ENCODE assay signal across 8 mouse cellular contexts in the genomic region with DNA sequence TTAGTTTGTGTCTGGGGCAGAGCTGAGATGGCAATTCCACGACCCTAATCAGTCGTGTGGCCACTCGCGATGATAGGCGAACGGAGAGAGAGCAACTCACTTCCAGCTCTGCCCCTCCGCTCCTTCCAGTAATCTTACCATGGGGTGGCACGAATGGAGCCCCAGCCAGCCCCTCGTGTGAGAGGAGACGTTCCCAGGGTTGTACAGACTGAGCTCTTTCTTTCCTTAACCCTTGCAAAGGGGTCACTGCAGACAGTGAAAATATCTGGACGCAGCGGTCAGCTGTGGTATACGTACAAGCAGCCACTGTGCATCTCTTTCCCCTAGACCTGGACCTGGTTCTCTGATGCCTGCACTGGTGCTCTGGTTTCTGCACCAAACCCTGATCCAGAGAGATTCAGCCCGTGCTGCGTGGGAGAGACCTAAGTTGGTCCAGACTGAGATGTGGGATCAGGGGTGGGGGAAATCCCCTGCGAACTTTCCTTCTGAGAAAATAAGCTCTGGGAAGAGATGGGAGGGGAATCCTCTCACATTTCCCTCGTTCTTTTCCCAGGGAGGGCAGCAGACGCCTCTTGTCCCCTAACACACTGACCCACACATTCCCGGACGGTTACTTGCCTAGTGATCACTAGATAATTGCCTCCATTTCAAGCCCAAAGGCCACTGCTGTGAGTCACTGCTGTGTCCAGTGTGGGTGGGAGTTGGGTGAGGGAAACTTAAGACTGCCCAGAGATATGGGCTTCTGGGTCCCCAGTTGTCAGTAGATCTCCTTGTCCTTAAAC. TPM values are rescaled to one million over a fixed set of nuclear protein-coding genes. Genes with fewer than 3 reads are reported as not detected.
A peak's percentile ranks its signal among the peaks of the same experiment; 100 is the strongest.
DNase-seq lines count a peak whose midpoint lies in the region; ATAC-seq and TF ChIP-seq lines count a peak whose summit lies in the region.

No protein-coding gene starts in this region.

- peak overlapping the region; percentile 74 for H3K27ac ChIP-seq in heart, embryonic 11.5 days (ENCODE audit: low read depth, low read length)
- no peak overlapping the region for H3K27ac ChIP-seq in CH12.LX (ENCODE audit: insufficient read depth, low read depth)
- peak overlapping the region; percentile 82 for H3K27ac ChIP-seq in embryonic facial prominence, embryonic 12.5 days
- peak overlapping the region; percentile 89; the same call in 1 of the 2 replicates for H3K27ac ChIP-seq in limb, embryonic 12.5 days

- dilution Hi-C loops in CH12.LX (cut with MboI; ENCODE audit: extremely low pct_ligation_motif_present, extremely low pct_unique_long_range_greater_than_20kb, low sequenced_read_pairs): no loop called here

- peaks cover 41% of the 10 kb centered on the region for H3K4me1 ChIP-seq in heart, embryonic 11.5 days (ENCODE audit: control insufficient read depth, insufficient read depth, low read length)
- peaks cover 3 to 13% of the 10 kb centered on the region in 2 experiments; a peak in 3 of 4 replicates for H3K4me1 ChIP-seq in CH12.LX (ENCODE audit: control insufficient read depth in 1 of 2, insufficient read depth in 2 of 2)
- H3K4me1 ChIP-seq in embryonic facial prominence, embryonic 12.5 days: peaks cover 36% of the 10 kb centered on the region
- H3K4me1 ChIP-seq in limb, embryonic 12.5 days (replicated peaks): peaks cover 38% of the 10 kb centered on the region

- in situ Hi-C loops in CH12.LX (cut with MboI; ENCODE audit: low pct_ligation_motif_present, low pct_unique_long_range_greater_than_20kb, low sequenced_read_pairs): loop anchor here (5.0 kb wide), 1 partner anchor 33 kb away; no protein-coding TSS in a partner anchor

- 3% methylated on average over 20 of the region's 20 CpGs for WGBS in heart, embryonic 11.5 days (ENCODE audit: insufficient replicate concordance)
- 2% methylated on average over 20 of the region's 20 CpGs for WGBS in embryonic facial prominence, embryonic 12.5 days
- 3% methylated on average over 20 of the region's 20 CpGs for WGBS in limb, embryonic 12.5 days

- H3K79me2 ChIP-seq in CH12.LX (replicated peaks; ENCODE audit: control insufficient read depth, extremely low read depth, insufficient read depth, poor library complexity, severe bottlenecking): no peaks in the 10 kb centered on the region
- peaks cover 60% of the 10 kb centered on the region for H3K79me2 ChIP-seq in myocyte (ENCODE audit: control insufficient read depth, insufficient read depth)

- TF ChIP-seq POLR2A in CH12.LX (IDR thresholded peaks at IDR 0.05; ENCODE audit: low read depth, low read length) (no peak), myocyte (IDR thresholded peaks at IDR 0.05; ENCODE audit: insufficient read length, low read depth) (no peak)

- TF ChIP-seq CTCF in CH12.LX (conservative IDR thresholded peaks at IDR 0.05 in 1 of 2, IDR thresholded peaks at IDR 0.05 in 1 of 2; ENCODE audit: low read depth in 2 of 2, low read length in 2 of 2): no peak

- H3K27me3 ChIP-seq in heart, embryonic 11.5 days (ENCODE audit: control insufficient read depth, insufficient read depth, low read length): 0 out of 2 replicates have a peak, but pooled peaks cover 3% of the 10 kb centered on the region
- H3K27me3 ChIP-seq in CH12.LX (replicated peaks) (peaks cover 82% of the 10 kb centered on the region), myocyte (ENCODE audit: control insufficient read depth, insufficient read depth, insufficient read length) (no peaks in the 10 kb centered on the region)
- no peaks in the 10 kb centered on the region for H3K27me3 ChIP-seq in embryonic facial prominence, embryonic 12.5 days
- peaks cover 20% of the 10 kb centered on the region for H3K27me3 ChIP-seq in limb, embryonic 12.5 days

- H3K36me3 ChIP-seq in heart, embryonic 11.5 days (ENCODE audit: control insufficient read depth, insufficient read depth, low read length): no peaks in the 10 kb centered on the region
- H3K36me3 ChIP-seq in CH12.LX (replicated peaks in 1 of 2; ENCODE audit: control insufficient read depth in 1 of 2, insufficient read depth in 1 of 2, low read length in 1 of 2) (no peaks in the 10 kb centered on the region), myocyte (ENCODE audit: control insufficient read depth, insufficient read depth) (no peaks in the 10 kb centered on the region)
- H3K36me3 ChIP-seq in embryonic facial prominence, embryonic 12.5 days: no peaks in the 10 kb centered on the region
- no peaks in the 10 kb centered on the region for H3K36me3 ChIP-seq in limb, embryonic 12.5 days

- peak overlapping the region; percentile 94 for H3K4me2 ChIP-seq in heart, embryonic 11.5 days
- H3K4me2 ChIP-seq in CH12.LX (ENCODE audit: insufficient read depth, low read depth, poor library complexity, severe bottlenecking): peak overlapping the region; percentile 58
- H3K4me2 ChIP-seq in embryonic facial prominence, embryonic 12.5 days (replicated peaks): peak overlapping the region; percentile 87
- peak overlapping the region; percentile 89 for H3K4me2 ChIP-seq in limb, embryonic 12.5 days
- peak overlapping the region; percentile 94 for H3K4me2 ChIP-seq in myocyte (ENCODE audit: low read depth)

- TF ChIP-seq EP300 in CH12.LX (IDR thresholded peaks at IDR 0.05; ENCODE audit: low read length): no peak

- peak overlapping the region; percentile 76 for H3K9ac ChIP-seq in heart, embryonic 11.5 days (ENCODE audit: low read depth, low read length)
- peak overlapping the region; percentile 39 for H3K9ac ChIP-seq in CH12.LX (ENCODE audit: insufficient read depth, low read depth)
- H3K9ac ChIP-seq in embryonic facial prominence, embryonic 12.5 days: peak overlapping the region; percentile 56
- peak overlapping the region; percentile 49 for H3K9ac ChIP-seq in limb, embryonic 12.5 days (replicated peaks)

- H3ac ChIP-seq in myocyte (ENCODE audit: control insufficient read depth, insufficient read length): no peak overlapping the region

- H3K4me3 ChIP-seq in heart, embryonic 11.5 days (ENCODE audit: low read depth, low read length): peak overlapping the region; percentile 55
- H3K4me3 ChIP-seq in CH12.LX (replicated peaks in 1 of 3; ENCODE audit: low read depth in 2 of 3, low read length in 2 of 3, poor library complexity in 1 of 3): peak overlapping the region; percentile 54 to 65 (median 58)
- H3K4me3 ChIP-seq in embryonic facial prominence, embryonic 12.5 days: peak overlapping the region; percentile 43
- peak overlapping the region; percentile 45 for H3K4me3 ChIP-seq in limb, embryonic 12.5 days (replicated peaks)
- H3K4me3 ChIP-seq in myocyte: peak overlapping the region; percentile 22

- H3K9me3 ChIP-seq in heart, embryonic 11.5 days (replicated peaks; ENCODE audit: control insufficient read depth, low read length): no peaks in the 10 kb centered on the region
- no peaks in the 10 kb centered on the region for H3K9me3 ChIP-seq in CH12.LX (replicated peaks; ENCODE audit: low read length)
- no peaks in the 10 kb centered on the region for H3K9me3 ChIP-seq in embryonic facial prominence, embryonic 12.5 days
- no peaks in the 10 kb centered on the region for H3K9me3 ChIP-seq in limb, embryonic 12.5 days

- peak; percentile 17; the same call in 1 of the 2 replicates for ATAC-seq in heart, embryonic 11.5 days (replicated peaks; ENCODE audit: insufficient number of reproducible peaks, low FRiP score, low TSS enrichment)
- peak; percentile 5 for ATAC-seq in embryonic facial prominence, embryonic 12.5 days (ENCODE audit: insufficient number of reproducible peaks, insufficient read depth, low FRiP score, low TSS enrichment)
- ATAC-seq in limb, embryonic 12.5 days (ENCODE audit: insufficient number of reproducible peaks, insufficient read depth, low FRiP score, low TSS enrichment, low read depth): peak; percentile 19; the same call in 1 of the 2 replicates

- intact Hi-C loops in heart, postnatal 14 days (cut with DNase I): loop anchor here (5.0 kb wide), 1 partner anchor 48 kb away; no protein-coding TSS in a partner anchor

- DNase-seq in heart, postnatal 14 days: no peak
- no peak for DNase-seq in CH12.LX (ENCODE audit: extremely low read depth)
- DNase-seq in layer of hippocampus, postnatal 36 days: no peak
- no peak for DNase-seq in urinary bladder, postnatal 4 days (ENCODE audit: low spot score in 2 of 2)

- TF ChIP-seq RAD21 in CH12.LX (IDR thresholded peaks at IDR 0.05; ENCODE audit: low read depth, low read length): no peak

TF ChIP-seq in CH12.LX, 34 proteins besides CTCF, POLR2A, EP300 and RAD21 (continues in another document):
- no peak for TF ChIP-seq PAX5 (IDR thresholded peaks at IDR 0.05; ENCODE audit: low read length)
- TF ChIP-seq ZC3H11A (IDR thresholded peaks at IDR 0.05; ENCODE audit: low read depth, low read length): no peak
- TF ChIP-seq MAZ (IDR thresholded peaks at IDR 0.05; ENCODE audit: low read depth, low read length): no peak
- no peak for TF ChIP-seq MEF2A (IDR thresholded peaks at IDR 0.05; ENCODE audit: borderline replicate concordance, low read depth, low read length)

TF ChIP-seq in myocyte, 11 proteins besides CTCF, POLR2A, EP300 and RAD21 (continues in another document):
- peak in 2 of 3 experiments; percentile 19 to 21 for TF ChIP-seq MYOD1 (IDR thresholded peaks at IDR 0.05; ENCODE audit: control insufficient read depth in 1 of 3, insufficient read length in 2 of 3, low read depth in 2 of 3)
- 0 out of 2 replicates have a peak, but pooled peaks have one; percentile 1 for TF ChIP-seq CEBPB (IDR thresholded peaks at IDR 0.05; ENCODE audit: insufficient read depth, poor library complexity, severe bottlenecking)
- no peak for TF ChIP-seq TCF12 (IDR thresholded peaks at IDR 0.05; ENCODE audit: insufficient read depth, poor library complexity, severe bottlenecking)
- TF ChIP-seq MAX (IDR thresholded peaks at IDR 0.05; ENCODE audit: low read depth): no peak

RNA-seq across cellular contexts. Expression of gene Creb3l1, which starts 15.5 kb away (rescaled TPM):
- 8.2 TPM in 2 replicates for polyA plus RNA-seq in heart, embryonic 11.5 days (2014; fragmentation: Nextera tagmentation; extraction: Ambion mirVana)
- 1 to 10 TPM; 8.0 to 8.5 TPM for total RNA-seq in heart, postnatal 14 days (2021)
- total RNA-seq in CH12.LX (2012; rRNA removed): 0.29 and 0.59 TPM in 2 replicates
- total RNA-seq in CH12.LX (2014; rRNA removed): 0.08 and 0.27 TPM in 2 replicates
- polyA plus RNA-seq in CH12.LX (2012; ENCODE audit: insufficient read length, low read depth): 1.5 and 2.0 TPM in 2 replicates
- polyA plus RNA-seq in embryonic facial prominence, embryonic 12.5 days (2016; fragmentation: Nextera tagmentation; extraction: Ambion mirVana): 3.3 and 3.6 TPM in 2 replicates
- polyA plus RNA-seq in limb, embryonic 12.5 days (2016; fragmentation: Nextera tagmentation; extraction: Ambion mirVana): 1.3 and 2.6 TPM in 2 replicates
- 97.3 TPM for polyA plus RNA-seq in myocyte (2012; fragmentation: generic; extraction: Trizol)
- total RNA-seq in layer of hippocampus, postnatal 36 days (2021): 1 to 10 TPM; 3.4 to 4.3 TPM

RNA-seq across cellular contexts. Expression of gene Dgkz, which starts 33.1 kb away (rescaled TPM):
- 42.1 and 49.6 TPM in 2 replicates for polyA plus RNA-seq in heart, embryonic 11.5 days (2014; fragmentation: Nextera tagmentation; extraction: Ambion mirVana)
- total RNA-seq in heart, postnatal 14 days (2021): 10 to 100 TPM; 62.3 to 63.1 TPM
- 50.3 and 50.4 TPM in 2 replicates for total RNA-seq in CH12.LX (2012; rRNA removed)
- total RNA-seq in CH12.LX (2014; rRNA removed): 32.3 and 38.6 TPM in 2 replicates
- polyA plus RNA-seq in CH12.LX (2012; ENCODE audit: insufficient read length, low read depth): 53.9 and 60.2 TPM in 2 replicates
- polyA plus RNA-seq in embryonic facial prominence, embryonic 12.5 days (2016; fragmentation: Nextera tagmentation; extraction: Ambion mirVana): 39.1 and 40.8 TPM in 2 replicates
- polyA plus RNA-seq in limb, embryonic 12.5 days (2016; fragmentation: Nextera tagmentation; extraction: Ambion mirVana): 33.7 and 39.9 TPM in 2 replicates
- polyA plus RNA-seq in myocyte (2012; fragmentation: generic; extraction: Trizol): 68.4 TPM
- total RNA-seq in layer of hippocampus, postnatal 36 days (2021): 100 to 1,000 TPM; 500 to 531 TPM

Comparison
In these comparisons a context has a peak if more than half of its experiments do, and no peak if none do; other contexts are left out.
1. RNA of gene Creb3l1, which starts 15.5 kb away (polyA plus RNA-seq): 97.3 TPM in myocyte (single experiment); 8.2 TPM in heart, embryonic 11.5 days, 3.3 to 3.6 TPM in embryonic facial prominence, embryonic 12.5 days, 1.5 to 2.0 TPM in CH12.LX and 1.3 to 2.6 TPM in limb, embryonic 12.5 days; every median in the first group is over 10 times any median in the second.
2. Peak in every context shown above with its lines, with median percentiles within 50 percentile points of each other: ATAC-seq, H3K4me2 ChIP-seq, H3K4me3 ChIP-seq and H3K9ac ChIP-seq.